Mouse (Mus musculus) heart, embryonic 10.5 days (tissue): ENCODE data around the gene Nob1. TPM values are rescaled to one million over a fixed set of nuclear protein-coding genes. Genes with fewer than 3 reads are reported as not detected.

Experiments
- DNase-seq: peaks from one replicate; pipeline ENCODE4 v3.0.0-alpha.2; 2017; ENCODE audit warnings: low spot score
- H3K27ac ChIP-seq: fragments of 300-500 bp; sonication (generic); 2 replicates; pipeline ENCODE4 v1.5.1; 2016; ENCODE audit warnings: mild to moderate bottlenecking
- H3K27me3 ChIP-seq: fragments of 300-500 bp; sonication (generic); 2 replicates; pipeline ENCODE4 v1.6.1; 2016; ENCODE audit warnings: mild to moderate bottlenecking; ENCODE audit not compliant: poor library complexity, insufficient read depth, severe bottlenecking
- H3K36me3 ChIP-seq: fragments of 300-500 bp; sonication (generic); 2 replicates; pipeline ENCODE4 v1.6.1; 2016; ENCODE audit warnings: mild to moderate bottlenecking, moderate library complexity
- H3K4me1 ChIP-seq: fragments of 300-500 bp; sonication (generic); 2 replicates; pipeline ENCODE4 v1.6.1; 2016; ENCODE audit warnings: mild to moderate bottlenecking
- H3K4me3 ChIP-seq: fragments of 300-500 bp; sonication (generic); 2 replicates; pipeline ENCODE4 v1.5.1; 2016; ENCODE audit warnings: mild to moderate bottlenecking, moderate library complexity
- H3K9me3 ChIP-seq: fragments of 300-500 bp; sonication (generic); 2 replicates; pipeline ENCODE4 v1.6.1; 2016; ENCODE audit warnings: mild to moderate bottlenecking, moderate library complexity
- WGBS: fragments of 180-500 bp; shearing (Covaris S2); methylation state at CpG from one replicate; pipeline ENCODE4 v1.1.7; 2016; 5-methylcytosine and 5-hydroxymethylcytosine counted together
- polyA plus RNA-seq: library from polyadenylated mRNA; unstranded; fragments of >200 nt; fragmentation: Nextera tagmentation; extraction: Ambion mirVana; gene quantifications from 2 replicates; pipeline ENCODE4 v1.2.1, GENCODE M21; 2016

Gene Nob1
- 57.5 and 80.1 TPM in 2 replicates for polyA plus RNA-seq

GRCm38 (mm10) chr8:107424597-107425229 lies at the start of gene Nob1:
Gene Nob1 (minus strand): TSS chr8:107425051.
- Histone ChIP-seq H3K4me1 (peaks cover 7% of the 10 kb centered on the region), H3K27ac (peak within 1 kb of the TSS; percentile 93), H3K9me3 (no peaks in the 10 kb centered on the region), H3K27me3 (no peaks in the 10 kb centered on the region), H3K36me3 (peaks cover 36% of the 10 kb centered on the region), H3K4me3 (peak within 1 kb of the TSS; percentile 92)
- WGBS: under 1% methylated on average over 50 of the region's 50 CpGs
- DNase-seq: peak; percentile 98

- Histone ChIP-seq H3K4me1 (peaks cover 13% of the 10 kb centered on the region), H3K4me3 (no peak overlapping the region), H3K27me3 (no peaks in the 10 kb centered on the region), H3K27ac (no peak overlapping the region), H3K9me3 (no peaks in the 10 kb centered on the region), H3K36me3 (peaks cover 16% of the 10 kb centered on the region; the same call in 1 of the 2 replicates)
- DNase-seq: no peak
- 47% methylated on average over 4 of the region's 4 CpGs for WGBS
Observed at GRCm38 (mm10) chr8:107473369-107473768, 48.5 kb upstream of the Nob1 start.

- no peaks in the 10 kb centered on the region for H3K27me3 ChIP-seq
- H3K27ac ChIP-seq: peak overlapping the region; percentile 42
- WGBS: 66% methylated on average over 10 of the region's 10 CpGs
- H3K36me3 ChIP-seq: peaks cover 16% of the 10 kb centered on the region; the same call in 1 of the 2 replicates
- no peak overlapping the region for H3K4me3 ChIP-seq
- DNase-seq: no peak
- H3K9me3 ChIP-seq: no peaks in the 10 kb centered on the region
- H3K4me1 ChIP-seq: peaks cover 16% of the 10 kb centered on the region
Observed at GRCm38 (mm10) chr8:107472403-107473100, 47.7 kb upstream of the Nob1 start.

GRCm38 (mm10) chr8:107470302-107470701 lies 45.5 kb upstream of the Nob1 start:
- Histone ChIP-seq H3K4me1 (peaks cover 16% of the 10 kb centered on the region), H3K4me3 (no peak overlapping the region), H3K27me3 (no peaks in the 10 kb centered on the region), H3K9me3 (no peaks in the 10 kb centered on the region), H3K36me3 (peaks cover 25% of the 10 kb centered on the region), H3K27ac (no peak overlapping the region)
- no peak for DNase-seq
- WGBS: 83% methylated on average over 5 of the region's 5 CpGs

GRCm38 (mm10) chr8:107468811-107469302 lies 44.0 kb upstream of the Nob1 start:
- Histone ChIP-seq H3K4me1 (peaks cover 16% of the 10 kb centered on the region), H3K4me3 (no peak overlapping the region), H3K36me3 (peaks cover 31% of the 10 kb centered on the region), H3K9me3 (no peaks in the 10 kb centered on the region), H3K27me3 (no peaks in the 10 kb centered on the region), H3K27ac (0 out of 2 replicates have a peak overlapping the region, but pooled peaks have one; percentile 29)
- no peak for DNase-seq
- WGBS: 48% methylated on average over 8 of the region's 8 CpGs

GRCm38 (mm10) chr8:107466642-107467041 lies 41.8 kb upstream of the Nob1 start:
- 79% methylated on average over 5 of the region's 5 CpGs for whole genome bisulfite sequencing
- no peak overlapping the region for H3K4me3 ChIP-seq
- 0 out of 2 replicates have a peak, but pooled peaks cover 3% of the 10 kb centered on the region for H3K4me1 ChIP-seq
- H3K27me3 ChIP-seq: no peaks in the 10 kb centered on the region
- no peak overlapping the region for H3K27ac ChIP-seq
- no peak for DNase-seq
- peaks cover 33% of the 10 kb centered on the region for H3K36me3 ChIP-seq
- no peaks in the 10 kb centered on the region for H3K9me3 ChIP-seq

GRCm38 (mm10) chr8:107465332-107465990 lies 40.6 kb upstream of the Nob1 start:
- Histone ChIP-seq H3K27ac (no peak overlapping the region), H3K27me3 (no peaks in the 10 kb centered on the region), H3K36me3 (peaks cover 36% of the 10 kb centered on the region), H3K4me1 (0 out of 2 replicates have a peak, but pooled peaks cover 3% of the 10 kb centered on the region), H3K9me3 (no peaks in the 10 kb centered on the region), H3K4me3 (no peak overlapping the region)
- WGBS: 67% methylated on average over 3 of the region's 3 CpGs
- no peak for DNase-seq

- no peak overlapping the region for H3K27ac ChIP-seq
- peaks cover 42% of the 10 kb centered on the region for H3K36me3 ChIP-seq
- H3K27me3 ChIP-seq: no peaks in the 10 kb centered on the region
- no peak overlapping the region for H3K4me3 ChIP-seq
- 92% methylated on average over 5 of the region's 5 CpGs for WGBS
- H3K4me1 ChIP-seq: peaks cover 2% of the 10 kb centered on the region; the same call in 1 of the 2 replicates
- no peak for DNase-seq
- no peaks in the 10 kb centered on the region for H3K9me3 ChIP-seq
Observed at GRCm38 (mm10) chr8:107462423-107462822, 37.6 kb upstream of the Nob1 start.

GRCm38 (mm10) chr8:107458281-107458680 lies 33.4 kb upstream of the Nob1 start:
- Histone ChIP-seq H3K4me1 (peaks cover 4% of the 10 kb centered on the region; the same call in 1 of the 2 replicates), H3K27ac (no peak overlapping the region), H3K9me3 (no peaks in the 10 kb centered on the region), H3K27me3 (no peaks in the 10 kb centered on the region), H3K4me3 (no peak overlapping the region), H3K36me3 (peaks cover 36% of the 10 kb centered on the region)
- 83% methylated on average over 6 of the region's 6 CpGs for WGBS
- no peak for DNase-seq

GRCm38 (mm10) chr8:107457725-107458124 lies 32.9 kb upstream of the Nob1 start:
- Histone ChIP-seq H3K4me3 (no peak overlapping the region), H3K27me3 (no peaks in the 10 kb centered on the region), H3K27ac (no peak overlapping the region), H3K36me3 (peaks cover 41% of the 10 kb centered on the region), H3K4me1 (peaks cover 4% of the 10 kb centered on the region; the same call in 1 of the 2 replicates), H3K9me3 (no peaks in the 10 kb centered on the region)
- 56% methylated on average over 4 of the region's 4 CpGs for WGBS
- DNase-seq: no peak

GRCm38 (mm10) chr8:107455268-107455667 lies 30.4 kb upstream of the Nob1 start:
- DNase-seq: peak; percentile 82
- no peak overlapping the region for H3K27ac ChIP-seq
- H3K4me3 ChIP-seq: no peak overlapping the region
- H3K27me3 ChIP-seq: no peaks in the 10 kb centered on the region
- H3K4me1 ChIP-seq: peaks cover 4% of the 10 kb centered on the region; the same call in 1 of the 2 replicates
- peaks cover 30% of the 10 kb centered on the region for H3K36me3 ChIP-seq
- 9% methylated on average over 3 of the region's 3 CpGs for WGBS
- no peaks in the 10 kb centered on the region for H3K9me3 ChIP-seq

- 95% methylated on average over 11 of the region's 11 CpGs for whole genome bisulfite sequencing
Observed at GRCm38 (mm10) chr8:107453386-107453785, 28.5 kb upstream of the Nob1 start.

More at GRCm38 (mm10) chr8:107453386-107453785, 28.5 kb upstream of the Nob1 start:
- H3K4me1 ChIP-seq: peaks cover 17% of the 10 kb centered on the region
- H3K27me3 ChIP-seq: no peaks in the 10 kb centered on the region
- H3K27ac ChIP-seq: no peak overlapping the region
- peaks cover 28% of the 10 kb centered on the region for H3K36me3 ChIP-seq
- no peak overlapping the region for H3K4me3 ChIP-seq
- no peak for DNase-seq
- H3K9me3 ChIP-seq: no peaks in the 10 kb centered on the region
